Mouse (Mus musculus) embryonic facial prominence, embryonic 14.5 days (tissue): ENCODE measurements around the gene Duoxa1. TPM values are rescaled to one million over a fixed set of nuclear protein-coding genes. Genes with fewer than 3 reads are reported as not detected.
"Not testable (repeated sequence)": the region's sequence is repeated elsewhere in the genome, so short reads cannot be mapped to it uniquely, and the experiment has no call there.

Experiments
- ATAC-seq: fragments of 200-750 bp; cut with Nextera tagmentation; 2 replicates; pipeline ENCODE4 v1.8.0; 2017; ENCODE audit warnings: low read depth, moderate number of reproducible peaks, moderate TSS enrichment
- DNase-seq: peaks from one replicate; pipeline ENCODE4 v3.0.0-alpha.2; 2015; ENCODE audit warnings: low spot score
- H3K27ac ChIP-seq: fragments of 300-500 bp; sonication (generic); replicated peaks from 2 replicates; pipeline ENCODE4 v1.5.1; 2014; ENCODE audit warnings: low read depth, mild to moderate bottlenecking, low read length, moderate library complexity
- H3K27me3 ChIP-seq: fragments of 300-500 bp; sonication (generic); replicated peaks from 2 replicates; pipeline ENCODE4 v1.6.1; 2014; ENCODE audit warnings: low read length; ENCODE audit not compliant: control insufficient read depth, insufficient read depth
- H3K36me3 ChIP-seq: fragments of 300-500 bp; sonication (generic); 2 replicates; pipeline ENCODE4 v1.6.1; 2014; ENCODE audit warnings: low read length, mixed read lengths; ENCODE audit not compliant: control insufficient read depth, insufficient read depth
- H3K4me1 ChIP-seq: fragments of 300-500 bp; sonication (generic); 2 replicates; pipeline ENCODE4 v1.6.1; 2014; ENCODE audit warnings: antibody characterized with exemption, low read length; ENCODE audit not compliant: control insufficient read depth, insufficient read depth
- H3K4me2 ChIP-seq: fragments of 300-500 bp; sonication (generic); 2 replicates; pipeline ENCODE4 v1.6.1; 2014; ENCODE audit warnings: low read depth, mild to moderate bottlenecking, low read length, moderate library complexity, mixed read lengths
- H3K4me3 ChIP-seq: fragments of 300-500 bp; sonication (generic); 2 replicates; pipeline ENCODE4 v1.5.1; 2014; ENCODE audit warnings: low read depth, mild to moderate bottlenecking, low read length
- H3K9ac ChIP-seq: fragments of 300-500 bp; sonication (generic); 2 replicates; pipeline ENCODE4 v1.6.1; 2014; ENCODE audit warnings: low read depth, mild to moderate bottlenecking, low read length, moderate library complexity, mixed read lengths
- H3K9me3 ChIP-seq: fragments of 300-500 bp; sonication (generic); 2 replicates; pipeline ENCODE4 v1.6.1; 2016; ENCODE audit warnings: low read length; ENCODE audit not compliant: control insufficient read depth
- WGBS: fragments of 180-500 bp; shearing (Covaris S2); extraction: QIAGEN DNeasy Blood & Tissue Kit; methylation state at CpG from one replicate; pipeline ENCODE4 v1.1.7; 2014; 5-methylcytosine and 5-hydroxymethylcytosine counted together
- polyA plus RNA-seq: library from polyadenylated mRNA; unstranded; fragments of >200 nt; fragmentation: Nextera tagmentation; extraction: Ambion mirVana; gene quantifications from 2 replicates; pipeline ENCODE4 v1.2.1, GENCODE M21; 2014

Duoxa1 gene
- polyA plus RNA-seq, 1 experiment from 2014 or later, result 4.2 TPM

- Histone ChIP-seq H3K9me3 (no peaks in the 10 kb centered on the region), H3K36me3 (no peaks in the 10 kb centered on the region), H3K27ac (peak overlapping the region; percentile 63; the same call in 1 of the 2 replicates), H3K27me3 (no peaks in the 10 kb centered on the region), H3K4me2 (no peak overlapping the region), H3K4me3 (no peak overlapping the region), H3K9ac (no peak overlapping the region), H3K4me1 (peaks cover 5% of the 10 kb centered on the region)
- WGBS, result 73% methylated on average over 6 of the region's 6 CpGs
- DNase-seq (peak; percentile 84), ATAC-seq (peak; percentile 20)
Measured at GRCm38 (mm10) chr2:122345106-122345893, 31.8 kb upstream of the Duoxa1 start.

GRCm38 (mm10) chr2:122337291-122337690 is 23.8 kb upstream of the Duoxa1 start:
- peak overlapping the region; percentile 34 for H3K4me2 ChIP-seq
- H3K4me1 ChIP-seq, result no peaks in the 10 kb centered on the region; the same call in 1 of the 2 replicates
- H3K36me3 ChIP-seq, result no peaks in the 10 kb centered on the region
- 59% methylated on average over 21 of the region's 21 CpGs for WGBS
- H3K27ac ChIP-seq, result no peak overlapping the region
- no peak for ATAC-seq
- no peak overlapping the region for H3K9ac ChIP-seq
- DNase-seq, result no peak
- no peaks in the 10 kb centered on the region for H3K27me3 ChIP-seq
- H3K4me3 ChIP-seq, result no peak overlapping the region
- no peaks in the 10 kb centered on the region for H3K9me3 ChIP-seq

- H3K36me3 ChIP-seq, result no peaks in the 10 kb centered on the region
- no peak overlapping the region for H3K4me3 ChIP-seq
- H3K9ac ChIP-seq, result no peak overlapping the region
- no peak overlapping the region for H3K4me2 ChIP-seq
- ATAC-seq, result peak; percentile 48; the same call in 1 of the 2 replicates
- no peaks in the 10 kb centered on the region for H3K9me3 ChIP-seq
- H3K4me1 ChIP-seq, result no peaks in the 10 kb centered on the region; the same call in 1 of the 2 replicates
- 39% methylated on average over 3 of the region's 3 CpGs for WGBS
- peak; percentile 69 for DNase-seq
- no peaks in the 10 kb centered on the region for H3K27me3 ChIP-seq
- no peak overlapping the region for H3K27ac ChIP-seq
Measured at GRCm38 (mm10) chr2:122334170-122334569, 20.6 kb upstream of the Duoxa1 start.

GRCm38 (mm10) chr2:122332222-122332621 is 18.7 kb upstream of the Duoxa1 start:
- peak; percentile 68 for DNase-seq
- Histone ChIP-seq H3K4me2 (no peak overlapping the region), H3K9ac (no peak overlapping the region), H3K4me3 (no peak overlapping the region), H3K27ac (no peak overlapping the region), H3K36me3 (no peaks in the 10 kb centered on the region), H3K27me3 (no peaks in the 10 kb centered on the region), H3K9me3 (no peaks in the 10 kb centered on the region), H3K4me1 (no peaks in the 10 kb centered on the region; the same call in 1 of the 2 replicates)
- ATAC-seq, result peak; percentile 28; the same call in 1 of the 2 replicates
- 69% methylated on average over 3 of the region's 3 CpGs for WGBS

GRCm38 (mm10) chr2:122330317-122330716 is 16.8 kb upstream of the Duoxa1 start:
- not testable (repeated sequence) for DNase-seq, H3K27me3 ChIP-seq, H3K9me3 ChIP-seq, H3K27ac ChIP-seq, H3K9ac ChIP-seq, H3K4me3 ChIP-seq, ATAC-seq, H3K4me1 ChIP-seq, H3K4me2 ChIP-seq, H3K36me3 ChIP-seq
- 81% methylated on average over 5 of the region's 6 CpGs for WGBS

- no peak overlapping the region for H3K27ac ChIP-seq
- no peaks in the 10 kb centered on the region for H3K36me3 ChIP-seq
- H3K4me2 ChIP-seq, result no peak overlapping the region
- no peaks in the 10 kb centered on the region for H3K27me3 ChIP-seq
- DNase-seq, result no peak
- H3K4me1 ChIP-seq, result no peaks in the 10 kb centered on the region
- no peak overlapping the region for H3K4me3 ChIP-seq
- no peak for ATAC-seq
- WGBS, result 51% methylated on average over 3 of the region's 3 CpGs
- H3K9me3 ChIP-seq, result no peaks in the 10 kb centered on the region
- H3K9ac ChIP-seq, result no peak overlapping the region
Measured at GRCm38 (mm10) chr2:122327986-122328385, 14.5 kb upstream of the Duoxa1 start.

GRCm38 (mm10) chr2:122325361-122325760 is 11.8 kb upstream of the Duoxa1 start:
- ATAC-seq (no peak), DNase-seq (no peak)
- no peaks in the 10 kb centered on the region for H3K9me3 ChIP-seq
- no peak overlapping the region for H3K27ac ChIP-seq
- H3K4me1 ChIP-seq, result no peaks in the 10 kb centered on the region
- no peaks in the 10 kb centered on the region for H3K27me3 ChIP-seq
- no peak overlapping the region for H3K4me3 ChIP-seq
- no peaks in the 10 kb centered on the region for H3K36me3 ChIP-seq
- H3K4me2 ChIP-seq, result no peak overlapping the region
- no peak overlapping the region for H3K9ac ChIP-seq
- 53% methylated on average over 2 of the region's 2 CpGs for WGBS

- H3K4me1 ChIP-seq, result no peaks in the 10 kb centered on the region
- DNase-seq (no peak), ATAC-seq (no peak)
- no peaks in the 10 kb centered on the region for H3K27me3 ChIP-seq
- no peak overlapping the region for H3K4me3 ChIP-seq
- H3K4me2 ChIP-seq, result no peak overlapping the region
- no peaks in the 10 kb centered on the region for H3K9me3 ChIP-seq
- no peak overlapping the region for H3K27ac ChIP-seq
- H3K36me3 ChIP-seq, result no peaks in the 10 kb centered on the region
- 82% methylated on average over 3 of the region's 3 CpGs for WGBS
- no peak overlapping the region for H3K9ac ChIP-seq
Measured at GRCm38 (mm10) chr2:122324586-122324985, 11.1 kb upstream of the Duoxa1 start.

GRCm38 (mm10) chr2:122323960-122324359 is 10.4 kb upstream of the Duoxa1 start:
- Histone ChIP-seq H3K4me2 (no peak overlapping the region), H3K27me3 (no peaks in the 10 kb centered on the region), H3K4me1 (no peaks in the 10 kb centered on the region), H3K9ac (no peak overlapping the region), H3K4me3 (no peak overlapping the region), H3K27ac (no peak overlapping the region), H3K36me3 (no peaks in the 10 kb centered on the region), H3K9me3 (no peaks in the 10 kb centered on the region)
- no peak for ATAC-seq
- 66% methylated on average over 3 of the region's 3 CpGs for WGBS
- DNase-seq, result no peak
